ENCODE assay signal across 9 mouse cellular contexts in genomic region chr16:29915346-29915745, GRCm38 (mm10).
DNase-seq lines count a peak whose midpoint lies in the region; ATAC-seq lines count a peak whose summit lies in the region.
"Had no signal": no experiment of that assay in that cellular context is flagged by ENCODE, and none has a peak within 500 bp of the region (broad histone marks: within the 10 kb centered on the region; RNA-seq: fewer than 3 reads in every experiment).

No protein-coding gene starts in this region.

- no peak for ATAC-seq in erythroid progenitor cell, adult 5-6 weeks (replicated peaks; ENCODE audit: low FRiP score, poor library complexity, severe bottlenecking)

- DNase-seq in Muller cell, postnatal 12 days (ENCODE audit: inconsistent ontology term), result peak; percentile 100
- DNase-seq in adrenal gland, postnatal 36 days, result peak; percentile 75 to 81
- DNase-seq in gastrocnemius, postnatal 4 days (ENCODE audit: low spot score in 2 of 2), result peak; percentile 57 to 81
- peak; percentile 27 for DNase-seq in kidney, postnatal 14 days
- peak; percentile 91 for DNase-seq in lung, postnatal 36 days
- peak; percentile 48 for DNase-seq in right cerebral cortex, postnatal 4 days
- DNase-seq in frontal cortex, postnatal 25 days (ENCODE audit: low spot score in 2 of 2), result no peak
- DNase-seq: lung, embryonic 14.5 days had no signal

Comparison
In these comparisons a context has a peak if more than half of its experiments do, and no peak if none do; other contexts are left out.
1. DNase-seq: peak in Muller cell, postnatal 12 days (single experiment), adrenal gland, postnatal 36 days (2 of 2), gastrocnemius, postnatal 4 days (2 of 2), kidney, postnatal 14 days (single experiment), lung, postnatal 36 days (single experiment) and right cerebral cortex, postnatal 4 days (single experiment); none in frontal cortex, postnatal 25 days (0 of 2).